Mouse (Mus musculus): ENCODE data around the gene Cbln3. TPM values are rescaled to one million over a fixed set of nuclear protein-coding genes. Genes with fewer than 3 reads are reported as not detected.

Cbln3 gene
- total RNA-seq, 4 experiments from 2014 or later: 0.06 TPM; not detected in 3

GRCm38 (mm10) chr14:55850885-55851284 is 33.3 kb downstream of the Cbln3 start:
- no peak for DNase-seq (ENCODE audit: low spot score)

- no peak for DNase-seq (ENCODE audit: low spot score)
Measured at GRCm38 (mm10) chr14:55845506-55846294, 38.5 kb downstream of the Cbln3 start.

- DNase-seq (ENCODE audit: low spot score): no peak
Measured at GRCm38 (mm10) chr14:55842794-55843193, 41.4 kb downstream of the Cbln3 start.

- no peak for DNase-seq (ENCODE audit: low spot score)
Measured at GRCm38 (mm10) chr14:55840853-55841366, 43.3 kb downstream of the Cbln3 start.

GRCm38 (mm10) chr14:55838740-55839139 is 45.5 kb downstream of the Cbln3 start:
- no peak for DNase-seq (ENCODE audit: low spot score)

- DNase-seq (ENCODE audit: low spot score): no peak
Measured at GRCm38 (mm10) chr14:55838312-55838711, 45.9 kb downstream of the Cbln3 start.

- DNase-seq (ENCODE audit: low spot score): no peak
Measured at GRCm38 (mm10) chr14:55834808-55835533, 49.2 kb downstream of the Cbln3 start.

GRCm38 (mm10) chr14:55833126-55833525 is 51.1 kb downstream of the Cbln3 start:
- no peak for DNase-seq (ENCODE audit: low spot score)

- DNase-seq (ENCODE audit: low spot score): no peak
Measured at GRCm38 (mm10) chr14:55830331-55830730, 53.9 kb downstream of the Cbln3 start.

GRCm38 (mm10) chr14:55829854-55830253 is 54.3 kb downstream of the Cbln3 start:
- no peak for DNase-seq (ENCODE audit: low spot score)

Other genes with a start within 250 kb of the Cbln3 start
- gene Ipo4, start 248.4 kb downstream of the Cbln3 start, total RNA-seq (2022): 10 to 100 TPM; 58.2 to 75.2 (median 71.6) TPM
- 1 to 10 TPM; 1.6 to 3.3 (median 2.6) TPM for gene Gm49378, start 246.5 kb downstream of the Cbln3 start, total RNA-seq (2022)
- 10 to 100 TPM; 38.9 to 44.2 (median 40.8) TPM for gene Tm9sf1, start 240.6 kb downstream of the Cbln3 start, total RNA-seq (2022)
- gene Tssk4, start 234.2 kb downstream of the Cbln3 start, total RNA-seq (2022): under 1 TPM; 0.44 to 0.88 (median 0.52) TPM
- 10 to 100 TPM; 46.2 to 64.1 (median 52.7) TPM for gene Mdp1, start 223.9 kb downstream of the Cbln3 start, total RNA-seq (2022)
- gene Gmpr2, start 212.5 kb downstream of the Cbln3 start, total RNA-seq (2022): 10 to 100 TPM in 1 of 4 experiments, 1 to 10 TPM in 3; 7.8 to 11.2 (median 8.9) TPM
- 100 to 1,000 TPM; 245 to 279 (median 255) TPM for gene Nedd8, start 212.3 kb downstream of the Cbln3 start, total RNA-seq (2022)
- gene Tinf2, start 202.6 kb downstream of the Cbln3 start, total RNA-seq (2022): 10 to 100 TPM; 11.1 to 15.2 (median 13.3) TPM
- gene Tgm1, start 170.5 kb downstream of the Cbln3 start, total RNA-seq (2022): under 1 TPM; 0.16 to 0.43 (median 0.27) TPM
- 10 to 100 TPM; 13.3 to 14.6 (median 14.5) TPM for gene Rabggta, start 162.1 kb downstream of the Cbln3 start, total RNA-seq (2022)
- gene Dhrs1, start 138.7 kb downstream of the Cbln3 start, total RNA-seq (2022): 10 to 100 TPM; 38.3 to 46.8 (median 43.2) TPM
- gene Nop9, start 138.7 kb downstream of the Cbln3 start, total RNA-seq (2022): 10 to 100 TPM in 3 of 4 experiments, 1 to 10 TPM in 1; 9.6 to 13.2 (median 11.0) TPM
- 1 to 10 TPM in 3 of 4 experiments, under 1 TPM in 1; 0.95 to 1.9 (median 1.4) TPM for gene Cideb, start 125.9 kb downstream of the Cbln3 start, total RNA-seq (2022)
- under 1 TPM; 0.06 to 0.19 (median 0.13) TPM for gene Ltb4r2, start 123.0 kb downstream of the Cbln3 start, total RNA-seq (2022)
- under 1 TPM in 3 of 4 experiments, not detected in 1; 0.19 to 0.49 (median 0.26) TPM for gene Ltb4r1, start 118.4 kb downstream of the Cbln3 start, total RNA-seq (2022)
- 10 to 100 TPM; 13.0 to 22.0 (median 16.4) TPM for gene Adcy4, start 100.3 kb downstream of the Cbln3 start, total RNA-seq (2022)
- 1 to 10 TPM; 2.2 to 6.2 (median 3.4) TPM for gene Ripk3, start 95.5 kb downstream of the Cbln3 start, total RNA-seq (2022)
- gene Nfatc4, start 61.2 kb downstream of the Cbln3 start, total RNA-seq (2022): 1 to 10 TPM; 3.3 to 4.2 (median 3.7) TPM
- 10 to 100 TPM in 1 of 4 experiments, 1 to 10 TPM in 3; 4.4 to 11.5 (median 6.2) TPM for gene Nynrin, start 30.4 kb downstream of the Cbln3 start, total RNA-seq (2022)
- 10 to 100 TPM in 2 of 4 experiments, 1 to 10 TPM in 2; 8.1 to 11.7 (median 10.3) TPM for gene Khnyn, start 555 bp upstream of the Cbln3 start, total RNA-seq (2022)
- 100 to 1,000 TPM; 120 to 148 (median 130) TPM for gene Sdr39u1, start 15.9 kb upstream of the Cbln3 start, total RNA-seq (2022)
- 1 to 10 TPM in 2 of 4 experiments, under 1 TPM in 2; 0.57 to 1.2 (median 0.99) TPM for gene Cma1, start 60.3 kb upstream of the Cbln3 start, total RNA-seq (2022)
- not detected for gene Cma2, start 66.6 kb upstream of the Cbln3 start, total RNA-seq (2022)
- not detected for gene Mcpt1, start 133.6 kb upstream of the Cbln3 start, total RNA-seq (2022)
- gene Mcpt9, start 146.1 kb upstream of the Cbln3 start, total RNA-seq (2022): not detected
- gene Mcpt2, start 157.6 kb upstream of the Cbln3 start, total RNA-seq (2022): not detected
- 1 to 10 TPM in 2 of 4 experiments, under 1 TPM in 2; 0.65 to 1.8 (median 1.1) TPM for gene Mcpt4, start 177.9 kb upstream of the Cbln3 start, total RNA-seq (2022)
- gene Mcpt8, start 200.9 kb upstream of the Cbln3 start, total RNA-seq (2022): not detected
- gene Ctsg, start 218.2 kb upstream of the Cbln3 start, total RNA-seq (2022): not detected
- gene Gzme, start 236.2 kb upstream of the Cbln3 start, total RNA-seq (2022): not detected
- not detected for gene Gzmd, start 248.2 kb upstream of the Cbln3 start, total RNA-seq (2022)

Measured in heart, adult 8-10 months (tissue).